Mouse (Mus musculus) midbrain, embryonic 15.5 days (tissue): Measurements from ENCODE around the gene Gaa. TPM values are rescaled to one million over a fixed set of nuclear protein-coding genes. Genes with fewer than 3 reads are reported as not detected.
"Not testable (repeated sequence)": the region's sequence is repeated elsewhere in the genome, so short reads cannot be mapped to it uniquely, and the experiment has no call there.

Experiments used
- ATAC-seq: fragments of 200-750 bp; cut with Nextera tagmentation; replicated peaks from 2 replicates; pipeline ENCODE4 v1.8.0; 2017; ENCODE audit warnings: moderate TSS enrichment
- H3K27ac ChIP-seq: fragments of 300-500 bp; sonication (generic); 2 replicates; pipeline ENCODE4 v1.5.1; 2015; ENCODE audit warnings: mild to moderate bottlenecking, inconsistent platforms
- H3K27me3 ChIP-seq: fragments of 300-500 bp; sonication (generic); replicated peaks from 2 replicates; pipeline ENCODE4 v1.6.1; 2015; ENCODE audit warnings: inconsistent platforms
- H3K36me3 ChIP-seq: fragments of 300-500 bp; sonication (generic); replicated peaks from 2 replicates; pipeline ENCODE4 v1.6.1; 2015; ENCODE audit warnings: inconsistent platforms
- H3K4me1 ChIP-seq: fragments of 300-500 bp; sonication (generic); 2 replicates; pipeline ENCODE4 v1.6.1; 2015; ENCODE audit warnings: inconsistent platforms
- H3K4me2 ChIP-seq: fragments of 300-500 bp; sonication (generic); 2 replicates; pipeline ENCODE4 v1.6.1; 2015; ENCODE audit warnings: inconsistent platforms, mild to moderate bottlenecking, moderate library complexity
- H3K4me3 ChIP-seq: fragments of 300-500 bp; sonication (generic); 2 replicates; pipeline ENCODE4 v1.5.1; 2015; ENCODE audit warnings: mild to moderate bottlenecking, inconsistent platforms
- H3K9ac ChIP-seq: fragments of 300-500 bp; sonication (generic); 2 replicates; pipeline ENCODE4 v1.6.1; 2015; ENCODE audit warnings: mild to moderate bottlenecking, inconsistent platforms
- H3K9me3 ChIP-seq: fragments of 300-500 bp; sonication (generic); 2 replicates; pipeline ENCODE4 v1.6.1; 2016; ENCODE audit warnings: inconsistent platforms
- WGBS: fragments of 180-500 bp; shearing (Covaris S2); methylation state at CpG from one replicate; pipeline ENCODE4 v1.1.7; 2015; ENCODE audit warnings: mixed read lengths; 5-methylcytosine and 5-hydroxymethylcytosine counted together
- polyA plus RNA-seq: library from polyadenylated mRNA; unstranded; fragments of >200 nt; fragmentation: Nextera tagmentation; extraction: Ambion mirVana; gene quantifications from 2 replicates; pipeline ENCODE4 v1.2.1, GENCODE M21; 2015

The Gaa gene
- polyA plus RNA-seq, 1 experiment from 2014 or later: 95.3 TPM

GRCm38 (mm10) chr11:119258572-119259322 lies 8.9 kb upstream of the Gaa start:
- peak; percentile 62 for ATAC-seq
- Histone ChIP-seq H3K4me3 (peak overlapping the region; percentile 26), H3K9ac (no peak overlapping the region), H3K27me3 (no peaks in the 10 kb centered on the region), H3K4me1 (no peaks in the 10 kb centered on the region), H3K4me2 (peak overlapping the region; percentile 42), H3K27ac (peak overlapping the region; percentile 71), H3K36me3 (no peaks in the 10 kb centered on the region), H3K9me3 (no peaks in the 10 kb centered on the region)
- WGBS: 66% methylated on average over 23 of the region's 23 CpGs

GRCm38 (mm10) chr11:119259977-119260376 lies 7.7 kb upstream of the Gaa start:
- Histone ChIP-seq H3K4me1 (no peaks in the 10 kb centered on the region), H3K9me3 (no peaks in the 10 kb centered on the region), H3K4me2 (no peak overlapping the region), H3K36me3 (0 out of 2 replicates have a peak, but pooled peaks cover 3% of the 10 kb centered on the region), H3K4me3 (no peak overlapping the region), H3K27ac (no peak overlapping the region), H3K27me3 (no peaks in the 10 kb centered on the region), H3K9ac (no peak overlapping the region)
- WGBS: 88% methylated on average over 8 of the region's 8 CpGs
- no peak for ATAC-seq

- H3K4me3 ChIP-seq: no peak overlapping the region
- no peak for ATAC-seq
These were observed 3.3 kb upstream of the Gaa start for GRCm38 (mm10) chr11:119264413-119264812.

GRCm38 (mm10) chr11:119265811-119266210 lies 1.9 kb upstream of the Gaa start:
- no peak overlapping the region for H3K4me3 ChIP-seq
- no peak overlapping the region for H3K4me2 ChIP-seq
- H3K9me3 ChIP-seq: no peaks in the 10 kb centered on the region
- WGBS: 77% methylated on average over 7 of the region's 7 CpGs
- no peak overlapping the region for H3K27ac ChIP-seq
- no peak for ATAC-seq
- 0 out of 2 replicates have a peak, but pooled peaks cover 4% of the 10 kb centered on the region for H3K36me3 ChIP-seq
- no peaks in the 10 kb centered on the region for H3K27me3 ChIP-seq
- no peak overlapping the region for H3K9ac ChIP-seq
- peaks cover 31% of the 10 kb centered on the region for H3K4me1 ChIP-seq

More at GRCm38 (mm10) chr11:119264413-119264812, 3.3 kb upstream of the Gaa start:
- Histone ChIP-seq H3K4me2 (no peak overlapping the region), H3K27ac (no peak overlapping the region), H3K9ac (no peak overlapping the region), H3K36me3 (0 out of 2 replicates have a peak, but pooled peaks cover 3% of the 10 kb centered on the region), H3K9me3 (no peaks in the 10 kb centered on the region), H3K27me3 (no peaks in the 10 kb centered on the region), H3K4me1 (peaks cover 18% of the 10 kb centered on the region)
- 91% methylated on average over 13 of the region's 13 CpGs for WGBS

GRCm38 (mm10) chr11:119267241-119267674 lies 429 bp upstream of the Gaa start:
- H3K4me3 ChIP-seq: no peak overlapping the region; the same call in 1 of the 2 replicates
- WGBS: 34% methylated on average over 6 of the region's 6 CpGs
- ATAC-seq: peak; percentile 67
- H3K36me3 ChIP-seq: peaks cover 6% of the 10 kb centered on the region; the same call in 1 of the 2 replicates
- H3K4me1 ChIP-seq: peaks cover 32% of the 10 kb centered on the region
- peak overlapping the region; percentile 65 for H3K4me2 ChIP-seq
- no peaks in the 10 kb centered on the region for H3K27me3 ChIP-seq
- no peak overlapping the region for H3K9ac ChIP-seq
- no peaks in the 10 kb centered on the region for H3K9me3 ChIP-seq
- peak overlapping the region; percentile 26; the same call in 1 of the 2 replicates for H3K27ac ChIP-seq

GRCm38 (mm10) chr11:119268557-119269195 lies 989 bp downstream of the Gaa start:
- Histone ChIP-seq H3K36me3 (peaks cover 6% of the 10 kb centered on the region; the same call in 1 of the 2 replicates), H3K27me3 (no peaks in the 10 kb centered on the region), H3K9me3 (no peaks in the 10 kb centered on the region), H3K27ac (no peak overlapping the region), H3K4me3 (peak overlapping the region; percentile 55), H3K4me1 (peaks cover 32% of the 10 kb centered on the region), H3K4me2 (peak overlapping the region; percentile 65), H3K9ac (peak overlapping the region; percentile 59)
- no peak for ATAC-seq
- 66% methylated on average over 16 of the region's 16 CpGs for WGBS

GRCm38 (mm10) chr11:119272492-119272891 lies 4.8 kb downstream of the Gaa start:
- not testable (repeated sequence) for H3K4me2 ChIP-seq, H3K27me3 ChIP-seq, ATAC-seq, H3K9ac ChIP-seq, H3K9me3 ChIP-seq, H3K27ac ChIP-seq, H3K4me3 ChIP-seq
- WGBS: 55% methylated on average over 3 of the region's 3 CpGs
- Histone ChIP-seq H3K36me3 (peaks cover 27% of the 10 kb centered on the region), H3K4me1 (peaks cover 27% of the 10 kb centered on the region)

- ATAC-seq: no peak
- Histone ChIP-seq H3K4me1 (peaks cover 22% of the 10 kb centered on the region), H3K9me3 (no peaks in the 10 kb centered on the region), H3K4me3 (no peak overlapping the region), H3K27ac (no peak overlapping the region), H3K4me2 (no peak overlapping the region), H3K36me3 (peaks cover 30% of the 10 kb centered on the region), H3K9ac (no peak overlapping the region), H3K27me3 (no peaks in the 10 kb centered on the region)
- 86% methylated on average over 8 of the region's 8 CpGs for WGBS
These were observed 5.7 kb downstream of the Gaa start for GRCm38 (mm10) chr11:119273186-119273930.

GRCm38 (mm10) chr11:119281030-119281429 lies 13.3 kb downstream of the Gaa start:
- peaks cover 28% of the 10 kb centered on the region for H3K36me3 ChIP-seq
- H3K9ac ChIP-seq: no peak overlapping the region
- no peak overlapping the region for H3K4me2 ChIP-seq
- ATAC-seq: no peak
- H3K4me1 ChIP-seq: no peaks in the 10 kb centered on the region
- H3K27ac ChIP-seq: no peak overlapping the region
- H3K27me3 ChIP-seq: no peaks in the 10 kb centered on the region
- no peaks in the 10 kb centered on the region for H3K9me3 ChIP-seq
- 86% methylated on average over 15 of the region's 15 CpGs for WGBS
- H3K4me3 ChIP-seq: no peak overlapping the region

GRCm38 (mm10) chr11:119285791-119286527 lies 18.3 kb downstream of the Gaa start:
- H3K4me3 ChIP-seq: no peak overlapping the region
- H3K36me3 ChIP-seq: peaks cover 57% of the 10 kb centered on the region
- WGBS: 70% methylated on average over 9 of the region's 9 CpGs
- ATAC-seq: no peak
- no peak overlapping the region for H3K9ac ChIP-seq
- H3K9me3 ChIP-seq: no peaks in the 10 kb centered on the region
- H3K27ac ChIP-seq: no peak overlapping the region
- H3K4me1 ChIP-seq: no peaks in the 10 kb centered on the region
- no peak overlapping the region for H3K4me2 ChIP-seq
- no peaks in the 10 kb centered on the region for H3K27me3 ChIP-seq

GRCm38 (mm10) chr11:119287207-119287992 lies 19.7 kb downstream of the Gaa start:
- Histone ChIP-seq H3K27ac (no peak overlapping the region), H3K27me3 (no peaks in the 10 kb centered on the region), H3K4me1 (no peaks in the 10 kb centered on the region), H3K9me3 (no peaks in the 10 kb centered on the region), H3K9ac (no peak overlapping the region), H3K4me3 (no peak overlapping the region), H3K4me2 (no peak overlapping the region), H3K36me3 (peaks cover 69% of the 10 kb centered on the region)
- no peak for ATAC-seq
- WGBS: 93% methylated on average over 20 of the region's 20 CpGs
